Mouse (Mus musculus): ENCODE measurements at regions not wholly inside any gene's neighbourhood (a gene's known extent, or its start where the extent isn't known, plus 50 kb on each side); places are given as distances from the start of the nearest gene placed in this dataset.

- in situ Hi-C loops (cut with MboI; ENCODE audit: low sequenced_read_pairs in 2 of 2, unreplicated experiment in 2 of 2): no loop called here
- Histone ChIP-seq H3K9me3 (ENCODE audit: control insufficient read depth, insufficient read depth, low read depth, low read length) (no peaks in the 10 kb centered on the region), H3K4me1 (ENCODE audit: control insufficient read depth in 2 of 2, insufficient read depth in 2 of 2, low read length in 2 of 2, poor library complexity in 1 of 2) (no peaks in the 10 kb centered on the region), H3K27ac (ENCODE audit: insufficient read depth, low read depth, low read length, poor library complexity, severe bottlenecking) (no peak overlapping the region), H3K36me3 (ENCODE audit: control insufficient read depth, insufficient read depth, low read length, poor library complexity, severe bottlenecking) (no peaks in the 10 kb centered on the region), H3K4me3 (ENCODE audit: insufficient read depth in 1 of 2, low read depth in 1 of 2, low read length in 2 of 2, poor library complexity in 1 of 2, severe bottlenecking in 1 of 2) (no peak overlapping the region), H3K9ac (ENCODE audit: insufficient read depth, low read depth, low read length, poor library complexity, severe bottlenecking) (no peak overlapping the region)
- TF ChIP-seq MAFK (IDR thresholded peaks at IDR 0.05; ENCODE audit: insufficient read depth, low read depth, low read length) (no peak), ZNF384 (IDR thresholded peaks at IDR 0.05; ENCODE audit: low read depth, low read length) (no peak), HCFC1 (IDR thresholded peaks at IDR 0.05; ENCODE audit: borderline replicate concordance, insufficient read depth, low read length) (no peak), ZC3H11A (IDR thresholded peaks at IDR 0.05; ENCODE audit: borderline replicate concordance, low read depth, low read length) (no peak), CHD2 (IDR thresholded peaks at IDR 0.05; ENCODE audit: low read depth, low read length) (no peak)
- DNase-seq (ENCODE audit: low read depth, low spot score): no peak
These were observed 182.4 kb downstream of the Tm2d1 start for GRCm38 (mm10) chr4:98200701-98201100.

- Histone ChIP-seq H3K36me3 (ENCODE audit: control insufficient read depth, insufficient read depth, low read length, poor library complexity, severe bottlenecking) (no peaks in the 10 kb centered on the region), H3K27ac (ENCODE audit: insufficient read depth, low read depth, low read length, poor library complexity, severe bottlenecking) (no peak overlapping the region), H3K9ac (ENCODE audit: insufficient read depth, low read depth, low read length, poor library complexity, severe bottlenecking) (no peak overlapping the region), H3K9me3 (ENCODE audit: control insufficient read depth, insufficient read depth, low read depth, low read length) (no peaks in the 10 kb centered on the region), H3K4me3 (ENCODE audit: insufficient read depth in 1 of 2, low read depth in 1 of 2, low read length in 2 of 2, poor library complexity in 1 of 2, severe bottlenecking in 1 of 2) (no peak overlapping the region), H3K4me1 (ENCODE audit: control insufficient read depth in 2 of 2, insufficient read depth in 2 of 2, low read length in 2 of 2, poor library complexity in 1 of 2) (no peaks in the 10 kb centered on the region)
- no peak for DNase-seq (ENCODE audit: low read depth, low spot score)
- no peak for TF ChIP-seq MAFK (IDR thresholded peaks at IDR 0.05; ENCODE audit: insufficient read depth, low read depth, low read length)
- TF ChIP-seq CHD2 (IDR thresholded peaks at IDR 0.05; ENCODE audit: low read depth, low read length): no peak
- TF ChIP-seq HCFC1 (IDR thresholded peaks at IDR 0.05; ENCODE audit: borderline replicate concordance, insufficient read depth, low read length): no peak
- no peak for TF ChIP-seq ZNF384 (IDR thresholded peaks at IDR 0.05; ENCODE audit: low read depth, low read length)
- no peak for TF ChIP-seq ZC3H11A (IDR thresholded peaks at IDR 0.05; ENCODE audit: borderline replicate concordance, low read depth, low read length)
- in situ Hi-C loops (cut with MboI; ENCODE audit: low sequenced_read_pairs in 2 of 2, unreplicated experiment in 2 of 2): no loop called here
These were observed 192.8 kb downstream of the Tm2d1 start for GRCm38 (mm10) chr4:98190318-98190717.

GRCm38 (mm10) chr4:98189894-98190293 is 193.2 kb downstream of the Tm2d1 start:
- Histone ChIP-seq H3K36me3 (ENCODE audit: control insufficient read depth, insufficient read depth, low read length, poor library complexity, severe bottlenecking) (no peaks in the 10 kb centered on the region), H3K4me3 (ENCODE audit: insufficient read depth in 1 of 2, low read depth in 1 of 2, low read length in 2 of 2, poor library complexity in 1 of 2, severe bottlenecking in 1 of 2) (no peak overlapping the region), H3K4me1 (ENCODE audit: control insufficient read depth in 2 of 2, insufficient read depth in 2 of 2, low read length in 2 of 2, poor library complexity in 1 of 2) (no peaks in the 10 kb centered on the region), H3K27ac (ENCODE audit: insufficient read depth, low read depth, low read length, poor library complexity, severe bottlenecking) (no peak overlapping the region), H3K9ac (ENCODE audit: insufficient read depth, low read depth, low read length, poor library complexity, severe bottlenecking) (no peak overlapping the region), H3K9me3 (ENCODE audit: control insufficient read depth, insufficient read depth, low read depth, low read length) (no peaks in the 10 kb centered on the region)
- TF ChIP-seq MAFK (IDR thresholded peaks at IDR 0.05; ENCODE audit: insufficient read depth, low read depth, low read length) (no peak), CHD2 (IDR thresholded peaks at IDR 0.05; ENCODE audit: low read depth, low read length) (no peak), ZNF384 (IDR thresholded peaks at IDR 0.05; ENCODE audit: low read depth, low read length) (no peak), HCFC1 (IDR thresholded peaks at IDR 0.05; ENCODE audit: borderline replicate concordance, insufficient read depth, low read length) (no peak), ZC3H11A (IDR thresholded peaks at IDR 0.05; ENCODE audit: borderline replicate concordance, low read depth, low read length) (no peak)
- in situ Hi-C loops (cut with MboI; ENCODE audit: low sequenced_read_pairs in 2 of 2, unreplicated experiment in 2 of 2): no loop called here
- no peak for DNase-seq (ENCODE audit: low read depth, low spot score)

GRCm38 (mm10) chr4:98188944-98189343 is 194.2 kb downstream of the Tm2d1 start:
- DNase-seq (ENCODE audit: low read depth, low spot score): no peak
- no peaks in the 10 kb centered on the region for H3K36me3 ChIP-seq (ENCODE audit: control insufficient read depth, insufficient read depth, low read length, poor library complexity, severe bottlenecking)
- no peaks in the 10 kb centered on the region for H3K9me3 ChIP-seq (ENCODE audit: control insufficient read depth, insufficient read depth, low read depth, low read length)
- TF ChIP-seq ZNF384 (IDR thresholded peaks at IDR 0.05; ENCODE audit: low read depth, low read length): no peak
- no peak for TF ChIP-seq CHD2 (IDR thresholded peaks at IDR 0.05; ENCODE audit: low read depth, low read length)
- TF ChIP-seq ZC3H11A (IDR thresholded peaks at IDR 0.05; ENCODE audit: borderline replicate concordance, low read depth, low read length): no peak
- no peak for TF ChIP-seq HCFC1 (IDR thresholded peaks at IDR 0.05; ENCODE audit: borderline replicate concordance, insufficient read depth, low read length)
- TF ChIP-seq MAFK (IDR thresholded peaks at IDR 0.05; ENCODE audit: insufficient read depth, low read depth, low read length): no peak
- in situ Hi-C loops (cut with MboI; ENCODE audit: low sequenced_read_pairs in 2 of 2, unreplicated experiment in 2 of 2): no loop called here
- no peak overlapping the region for H3K4me3 ChIP-seq (ENCODE audit: insufficient read depth in 1 of 2, low read depth in 1 of 2, low read length in 2 of 2, poor library complexity in 1 of 2, severe bottlenecking in 1 of 2)
- no peak overlapping the region for H3K27ac ChIP-seq (ENCODE audit: insufficient read depth, low read depth, low read length, poor library complexity, severe bottlenecking)
- no peaks in the 10 kb centered on the region for H3K4me1 ChIP-seq (ENCODE audit: control insufficient read depth in 2 of 2, insufficient read depth in 2 of 2, low read length in 2 of 2, poor library complexity in 1 of 2)
- no peak overlapping the region for H3K9ac ChIP-seq (ENCODE audit: insufficient read depth, low read depth, low read length, poor library complexity, severe bottlenecking)

GRCm38 (mm10) chr4:98187038-98187437 is 196.1 kb downstream of the Tm2d1 start:
- Histone ChIP-seq H3K4me1 (ENCODE audit: control insufficient read depth in 2 of 2, insufficient read depth in 2 of 2, low read length in 2 of 2, poor library complexity in 1 of 2) (no peaks in the 10 kb centered on the region), H3K9me3 (ENCODE audit: control insufficient read depth, insufficient read depth, low read depth, low read length) (no peaks in the 10 kb centered on the region), H3K4me3 (ENCODE audit: insufficient read depth in 1 of 2, low read depth in 1 of 2, low read length in 2 of 2, poor library complexity in 1 of 2, severe bottlenecking in 1 of 2) (no peak overlapping the region), H3K9ac (ENCODE audit: insufficient read depth, low read depth, low read length, poor library complexity, severe bottlenecking) (no peak overlapping the region), H3K36me3 (ENCODE audit: control insufficient read depth, insufficient read depth, low read length, poor library complexity, severe bottlenecking) (no peaks in the 10 kb centered on the region), H3K27ac (ENCODE audit: insufficient read depth, low read depth, low read length, poor library complexity, severe bottlenecking) (no peak overlapping the region)
- in situ Hi-C loops (cut with MboI; ENCODE audit: low sequenced_read_pairs in 2 of 2, unreplicated experiment in 2 of 2): no loop called here
- TF ChIP-seq HCFC1 (IDR thresholded peaks at IDR 0.05; ENCODE audit: borderline replicate concordance, insufficient read depth, low read length) (no peak), MAFK (IDR thresholded peaks at IDR 0.05; ENCODE audit: insufficient read depth, low read depth, low read length) (no peak), ZC3H11A (IDR thresholded peaks at IDR 0.05; ENCODE audit: borderline replicate concordance, low read depth, low read length) (no peak), ZNF384 (IDR thresholded peaks at IDR 0.05; ENCODE audit: low read depth, low read length) (no peak), CHD2 (IDR thresholded peaks at IDR 0.05; ENCODE audit: low read depth, low read length) (no peak)
- no peak for DNase-seq (ENCODE audit: low read depth, low spot score)
